Mouse (Mus musculus) lung, postnatal 36 days (tissue): ENCODE measurements at regions not wholly inside any gene's neighbourhood (a gene's known extent, or its start where the extent isn't known, plus 50 kb on each side); places are given as distances from the start of the nearest gene placed in this dataset.

Experiments
- DNase-seq: peaks from one replicate; pipeline ENCODE4 v3.0.0; 2022; ENCODE audit warnings: mixed read lengths

- DNase-seq, result no peak
These were observed 152.8 kb downstream of the Bcl11b start for GRCm38 (mm10) chr12:107850591-107850990.

DNA sequence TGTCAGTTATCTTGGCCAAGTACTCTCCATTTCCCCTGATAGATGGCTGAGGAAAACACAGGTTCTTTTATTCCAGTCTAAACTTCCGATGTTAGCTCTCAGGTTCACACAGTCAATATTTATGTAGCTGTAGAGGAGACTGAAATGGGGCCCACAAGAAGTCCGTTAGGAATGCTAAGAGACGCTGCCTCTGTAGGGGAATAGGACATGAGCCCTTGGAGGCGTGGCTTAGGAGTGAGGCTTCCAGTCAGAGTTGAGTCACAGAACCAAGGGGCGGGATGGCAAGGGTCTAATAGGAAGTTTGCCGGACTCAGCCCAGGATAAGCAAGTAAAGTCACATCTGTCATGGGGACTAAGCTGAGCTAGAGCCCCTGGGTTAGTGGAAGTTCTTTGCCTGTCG is 150.5 kb downstream of the Bcl11b start:
- peak; percentile 20 for DNase-seq

DNA sequence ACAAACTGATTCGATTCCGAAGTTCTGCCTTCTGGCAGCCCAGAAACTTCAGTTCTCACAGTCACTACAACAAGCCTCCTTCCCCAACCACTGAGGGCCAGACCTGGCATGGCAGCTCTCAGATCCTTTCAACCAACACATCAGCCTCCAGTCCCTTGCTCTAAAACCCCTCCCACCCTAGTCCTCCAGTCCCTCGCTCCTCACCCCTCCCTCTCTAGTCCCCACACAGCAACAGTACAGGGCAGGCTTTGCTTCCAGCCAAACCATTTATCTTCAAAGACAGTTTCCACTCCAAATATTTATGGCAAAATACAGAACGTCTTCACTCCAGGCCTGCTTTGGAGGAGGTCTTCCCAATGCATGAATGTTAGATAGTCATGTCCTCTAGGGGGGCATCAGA is 147.9 kb downstream of the Bcl11b start:
- DNase-seq, result no peak

DNA sequence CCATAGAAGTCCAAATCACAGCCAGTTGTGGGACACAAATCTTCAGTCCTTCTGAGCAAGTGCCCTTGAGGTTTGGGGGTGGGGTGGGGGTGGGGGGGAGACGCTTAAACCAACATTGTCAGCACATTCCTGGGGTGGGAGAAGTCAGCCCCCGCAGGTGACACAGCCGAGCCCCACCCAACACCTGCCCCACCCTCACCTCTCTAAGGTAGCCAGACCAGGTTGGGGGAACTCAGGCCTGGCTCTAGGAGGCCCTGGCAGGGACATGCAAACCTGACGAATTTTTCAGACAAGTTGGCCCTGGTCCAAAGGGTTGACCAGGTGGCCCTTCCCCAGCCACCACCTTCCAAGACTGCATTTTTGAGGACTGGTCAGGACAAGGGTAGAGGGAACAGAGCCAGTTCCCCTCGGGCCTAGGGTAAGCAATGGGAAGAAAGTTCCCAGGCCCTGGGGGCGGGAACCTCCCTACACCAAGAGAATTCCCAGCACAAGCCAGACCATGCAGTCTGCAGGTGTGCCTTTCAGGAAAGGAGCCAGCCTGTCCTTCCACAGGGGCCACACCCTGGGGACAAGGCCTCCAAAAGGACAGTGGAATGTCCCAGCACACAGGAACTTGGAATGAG is 146.9 kb downstream of the Bcl11b start:
- DNase-seq, result no peak

- no peak for DNase-seq
These were observed 144.7 kb downstream of the Bcl11b start for GRCm38 (mm10) chr12:107858536-107859280.

- no peak for DNase-seq
These were observed 143.7 kb downstream of the Bcl11b start for GRCm38 (mm10) chr12:107859750-107860149.

- DNase-seq, result no peak
These were observed 143.0 kb downstream of the Bcl11b start for GRCm38 (mm10) chr12:107860358-107860757.
